Mouse (Mus musculus) cerebellum, adult (tissue): ENCODE measurements around the gene Dock2.

Experiments used
- ATAC-seq: cut with Nextera tagmentation; 2 replicates; pipeline ENCODE4 v1.9.2; 2017; ENCODE audit warnings: mild to moderate bottlenecking, moderate library complexity, mixed read lengths; ENCODE audit not compliant: insufficient number of reproducible peaks, low FRiP score, low TSS enrichment

Dock2 gene

DNA sequence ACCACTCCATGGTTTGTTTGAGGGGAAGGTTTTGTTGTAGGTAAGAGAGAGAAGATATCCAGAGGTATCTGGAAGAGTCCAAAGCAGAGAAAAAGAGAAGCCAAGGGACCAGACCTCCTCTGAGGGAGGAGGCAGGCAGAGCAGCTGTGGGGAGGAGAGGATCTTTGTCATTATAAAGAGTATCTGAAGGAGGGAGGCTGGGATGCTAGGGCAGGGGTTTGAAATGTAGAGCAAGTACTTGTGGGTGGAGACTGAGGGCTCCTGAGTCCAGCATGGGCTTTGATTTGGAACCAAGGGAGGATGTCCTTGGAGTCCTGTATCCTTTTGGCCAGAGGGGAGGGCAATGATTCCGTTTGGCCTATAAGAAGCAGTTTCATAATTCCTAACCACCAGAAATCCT is 346.2 kb downstream of the Dock2 start:
- no peak for ATAC-seq

DNA sequence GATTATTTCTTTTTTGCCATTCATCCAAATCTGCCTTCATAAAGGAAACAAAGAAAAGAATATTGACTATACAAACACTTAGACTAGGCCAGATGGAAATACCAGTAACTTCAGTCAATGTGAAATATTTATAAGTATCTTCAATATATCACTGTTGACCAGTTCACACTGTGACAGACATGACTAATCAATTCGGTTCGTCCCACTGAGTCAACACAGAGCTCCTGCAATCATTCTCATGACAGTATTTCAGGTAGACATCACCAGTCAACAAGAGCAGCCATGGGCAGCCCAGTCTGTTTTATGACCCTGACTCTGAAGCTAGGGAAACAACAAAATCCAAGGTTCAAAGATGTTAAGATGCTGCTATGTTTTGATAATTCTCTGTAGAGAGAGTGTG is 351.7 kb downstream of the Dock2 start:
- ATAC-seq = no peak

GRCm38 (mm10) chr11:34431371-34431770 is 352.3 kb downstream of the Dock2 start:
- ATAC-seq = no peak

GRCm38 (mm10) chr11:34430940-34431339 is 352.8 kb downstream of the Dock2 start:
- no peak for ATAC-seq

DNA sequence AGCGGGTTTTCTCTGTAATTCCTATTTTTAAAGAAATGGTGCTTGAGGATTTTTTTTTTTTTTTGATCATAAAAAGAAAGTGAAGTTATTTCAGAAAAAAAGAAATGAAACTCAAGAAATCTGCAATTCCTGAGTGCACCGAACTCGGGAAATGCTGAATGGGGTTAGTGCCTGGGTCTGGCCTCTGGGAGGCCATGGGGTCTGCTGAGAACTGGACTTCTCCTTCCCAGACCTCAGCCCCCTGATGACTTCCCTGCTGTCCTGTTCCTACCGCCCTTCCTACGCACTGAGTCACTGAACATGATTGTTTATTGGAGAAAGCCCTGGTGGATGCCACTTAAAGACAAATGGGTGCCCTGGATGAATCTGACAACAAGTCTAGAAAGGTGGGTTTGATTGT is 356.5 kb downstream of the Dock2 start:
- ATAC-seq = no peak

- ATAC-seq = no peak
Measured at GRCm38 (mm10) chr11:34424546-34424945, 359.1 kb downstream of the Dock2 start.

GRCm38 (mm10) chr11:34421061-34421460 is 362.6 kb downstream of the Dock2 start:
- ATAC-seq = no peak

DNA sequence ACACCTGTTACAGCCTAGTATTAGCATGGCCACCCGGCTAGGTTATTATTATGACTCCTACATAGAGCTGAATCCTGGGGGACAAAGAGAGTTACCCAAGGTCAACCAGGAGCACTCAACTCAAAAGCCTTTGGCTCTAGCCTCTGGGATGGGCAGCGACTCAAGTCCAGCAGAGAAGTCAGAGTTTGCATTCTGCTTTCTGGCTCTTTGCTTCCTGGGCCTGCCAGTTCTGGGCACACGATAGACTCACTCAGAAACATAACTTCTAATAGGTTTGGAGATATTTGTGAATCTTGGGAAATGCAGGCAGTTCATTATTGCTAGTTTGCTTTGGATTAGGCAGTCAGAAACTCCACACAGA is 367.1 kb downstream of the Dock2 start:
- ATAC-seq = no peak

DNA sequence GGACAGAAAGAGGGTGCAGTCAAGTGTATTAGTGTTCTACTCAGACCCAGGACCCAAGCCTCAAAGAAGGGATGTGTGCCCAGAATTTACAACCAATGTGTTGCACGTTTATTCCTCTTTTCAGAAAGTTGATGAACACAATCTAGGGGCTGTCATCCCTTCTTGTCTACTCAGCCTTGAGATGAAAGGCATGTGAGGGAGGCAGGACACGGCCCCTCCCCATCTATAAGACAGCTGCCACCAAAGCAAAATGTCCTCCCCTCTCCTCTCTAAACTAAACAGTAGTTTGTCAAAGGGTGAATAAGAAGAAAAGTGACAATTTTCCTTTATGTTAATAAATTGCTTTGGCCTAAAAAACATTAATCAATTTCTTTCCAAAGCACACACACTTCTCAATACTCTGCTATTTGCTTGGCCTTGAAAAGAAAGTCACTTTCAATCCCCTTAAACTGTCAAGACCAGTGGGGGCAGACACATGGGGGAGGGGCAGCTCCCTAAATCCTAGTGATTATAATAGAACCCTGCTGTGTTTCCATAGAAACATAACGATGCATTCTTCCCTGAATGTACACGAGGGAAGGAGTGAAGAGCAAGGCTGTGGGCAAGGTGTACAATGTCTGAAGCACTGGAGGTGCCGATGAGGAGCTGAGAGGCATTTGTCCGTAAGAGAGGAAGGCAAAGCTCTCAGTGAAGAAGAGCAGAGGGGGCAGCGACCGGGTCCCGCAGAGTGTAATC is 367.6 kb downstream of the Dock2 start:
- ATAC-seq = no peak

- ATAC-seq = no peak
Measured at GRCm38 (mm10) chr11:34406850-34407249, 376.8 kb downstream of the Dock2 start.

GRCm38 (mm10) chr11:34406309-34406708 is 377.4 kb downstream of the Dock2 start:
- no peak for ATAC-seq

GRCm38 (mm10) chr11:34405311-34405710 is 378.4 kb downstream of the Dock2 start:
- ATAC-seq = no peak

- no peak for ATAC-seq
Measured at GRCm38 (mm10) chr11:34401343-34401742, 382.3 kb downstream of the Dock2 start.

- no peak for ATAC-seq
Measured at GRCm38 (mm10) chr11:34398555-34398954, 385.1 kb downstream of the Dock2 start.

- ATAC-seq = no peak
Measured at GRCm38 (mm10) chr11:34397661-34398060, 386.0 kb downstream of the Dock2 start.

DNA sequence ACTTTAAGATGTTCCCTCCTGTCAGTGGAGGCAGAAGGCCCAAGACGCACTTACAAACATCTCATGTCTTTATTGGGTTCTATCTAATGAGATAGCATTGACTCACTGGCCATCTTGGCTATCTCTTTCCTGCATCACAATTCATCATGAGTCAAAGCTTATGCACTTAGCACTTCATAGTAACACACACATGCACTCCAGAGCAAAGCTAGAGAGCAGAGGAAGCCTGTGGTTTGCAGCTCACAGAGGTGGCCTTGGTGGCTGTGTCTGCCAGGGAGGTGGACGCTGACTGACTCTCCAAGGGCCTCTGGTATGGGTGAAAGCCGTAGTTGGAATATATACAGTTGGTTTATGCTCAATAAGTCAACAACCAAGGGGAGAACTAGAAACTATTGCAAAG is 387.9 kb downstream of the Dock2 start:
- ATAC-seq = no peak

DNA sequence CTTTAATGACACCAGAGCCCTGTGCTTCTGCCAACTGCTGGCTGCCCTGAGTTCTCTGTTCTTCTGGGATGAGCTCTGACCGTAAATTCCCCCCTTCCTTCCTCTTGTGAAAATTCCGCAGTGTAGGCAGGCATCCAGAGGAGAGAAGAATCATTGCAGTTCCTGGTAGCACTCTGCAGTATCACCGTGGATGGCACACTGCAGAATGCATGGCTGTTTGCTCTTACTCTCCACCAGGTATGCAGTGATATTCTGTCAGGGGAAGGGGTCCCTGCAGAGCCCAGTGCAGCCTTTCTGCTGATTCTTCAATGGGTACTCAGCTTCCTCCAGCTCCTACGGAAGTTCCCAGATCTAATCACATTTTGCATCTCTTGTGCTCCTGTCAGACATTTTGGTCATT is 391.6 kb downstream of the Dock2 start:
- ATAC-seq = no peak

GRCm38 (mm10) chr11:34389261-34390116 is 394.2 kb downstream of the Dock2 start:
- no peak for ATAC-seq

DNA sequence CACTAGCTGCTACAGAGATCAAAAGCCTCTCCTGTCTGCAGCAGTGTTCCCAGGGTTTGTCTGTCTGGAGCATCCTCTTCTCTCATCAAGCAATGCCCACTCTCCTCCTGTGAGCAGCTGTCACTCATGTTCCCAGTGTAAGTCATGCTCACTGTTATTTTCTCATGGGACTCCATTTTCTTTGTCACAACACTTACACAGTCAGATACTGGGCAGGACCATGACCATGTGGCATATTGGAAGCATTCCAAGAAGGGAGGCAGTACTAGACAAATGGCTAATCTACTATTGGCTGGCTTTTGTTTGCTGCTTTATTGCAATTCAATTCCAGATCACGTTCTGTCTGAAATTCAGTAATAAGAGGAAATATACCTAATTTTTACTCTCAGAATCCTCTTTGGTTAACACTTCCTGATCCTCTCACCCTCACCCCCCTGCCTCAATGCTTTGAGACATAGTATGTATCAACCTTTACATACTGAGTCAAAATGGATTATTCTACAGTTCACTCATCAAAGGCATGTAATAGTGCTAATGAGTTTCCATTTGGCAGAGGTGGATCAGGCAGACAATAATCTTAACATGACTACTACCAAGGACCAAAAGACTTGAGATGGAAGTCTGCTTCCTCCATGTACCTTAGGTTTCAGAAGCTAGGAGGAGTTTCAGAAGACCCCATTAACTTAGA is 398.5 kb downstream of the Dock2 start:
- no peak for ATAC-seq

DNA sequence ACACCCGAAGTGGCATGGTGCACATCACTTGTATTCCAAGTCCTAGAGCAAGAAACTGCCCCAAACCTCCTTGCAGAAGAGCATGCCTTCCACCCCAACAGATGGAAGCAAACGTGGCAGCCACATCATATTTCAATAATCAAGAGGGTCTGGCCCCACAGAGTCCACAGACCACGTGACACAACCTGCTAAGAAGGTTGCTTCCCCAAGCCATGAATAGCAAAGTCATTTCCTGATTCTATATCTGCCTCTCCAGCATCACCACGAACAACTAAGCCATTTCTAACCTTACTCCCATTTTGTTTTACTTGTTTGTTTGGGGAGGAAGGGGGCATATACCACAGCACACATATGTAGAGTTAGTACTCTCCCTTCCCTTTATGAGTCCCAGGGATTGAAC is 399.5 kb downstream of the Dock2 start:
- no peak for ATAC-seq

DNA sequence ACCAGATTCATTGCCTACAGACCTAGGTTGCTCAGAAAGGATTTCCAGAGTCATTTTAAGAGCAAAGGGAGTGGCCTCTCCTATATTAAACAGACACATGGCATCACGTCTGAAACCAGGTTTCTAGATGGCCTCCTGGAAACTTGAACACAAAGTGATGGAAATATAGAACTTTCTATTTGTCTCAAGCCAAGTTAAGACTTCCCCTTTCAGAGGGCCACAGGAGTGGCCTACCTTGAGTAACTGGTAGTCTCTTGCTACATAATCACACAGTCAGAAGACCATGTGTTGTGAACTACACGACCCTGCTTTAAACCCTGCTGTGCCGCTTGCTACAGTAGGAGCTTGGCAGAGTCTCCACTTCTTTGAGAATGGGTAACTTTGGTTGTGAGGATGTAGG is 400.2 kb downstream of the Dock2 start:
- no peak for ATAC-seq
